Mouse (Mus musculus) brain, adult 2 months (tissue): ENCODE data around the gene Mill1.
"Not testable (repeated sequence)": the region's sequence is repeated elsewhere in the genome, so short reads cannot be mapped to it uniquely, and the experiment has no call there.

ENCODE experiments used
- DNase-seq: peaks from one replicate; pipeline ENCODE4 v3.0.0; 2011; ENCODE audit warnings: low read depth, low spot score

Gene Mill1

GRCm38 (mm10) chr7:18245047-18245446 is at the start of gene Mill1:
Gene Mill1, plus strand, starts transcription at chr7:18245347.
- DNase-seq: no peak

DNA sequence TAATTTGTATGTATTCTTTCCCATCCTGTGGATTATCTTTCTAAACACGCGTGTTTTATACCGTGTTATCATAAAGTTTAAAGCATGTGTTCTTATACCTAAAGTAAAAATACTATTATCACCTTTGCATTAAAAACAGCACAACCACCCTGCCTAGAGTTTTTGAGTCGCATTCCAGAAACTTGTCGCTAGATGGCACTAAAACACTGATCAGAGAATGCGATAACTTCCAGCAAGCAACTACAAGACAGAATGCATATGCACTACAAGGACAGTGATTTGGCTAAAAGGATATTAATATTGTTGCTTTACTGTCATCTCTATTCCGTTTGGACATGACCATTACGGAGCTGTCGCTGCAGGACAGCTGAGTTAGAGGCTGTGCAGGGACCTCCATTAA is 34.2 kb upstream of the Mill1 start:
- peak; percentile 36 for DNase-seq

DNA sequence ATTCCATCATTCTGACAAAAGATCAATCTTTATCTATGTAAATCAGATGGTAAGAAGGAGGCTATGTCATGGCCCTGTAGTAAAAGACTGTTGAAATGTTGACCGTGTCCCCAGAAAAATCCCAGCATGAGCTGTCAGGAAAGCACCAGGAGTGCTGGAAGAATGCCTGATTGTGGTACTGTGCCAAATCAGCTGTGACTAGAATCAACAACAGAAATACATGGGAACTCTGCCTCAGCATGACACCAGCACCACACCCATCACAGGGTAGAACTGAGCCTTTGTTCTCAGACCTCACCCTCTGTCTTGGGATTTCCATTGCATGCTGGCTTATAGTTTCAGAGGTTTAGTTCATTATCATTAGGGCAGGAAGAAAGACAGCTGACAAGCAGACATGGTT is 30.4 kb upstream of the Mill1 start:
- no peak for DNase-seq

GRCm38 (mm10) chr7:18238561-18238960 is 6.6 kb upstream of the Mill1 start:
- no peak for DNase-seq

DNA sequence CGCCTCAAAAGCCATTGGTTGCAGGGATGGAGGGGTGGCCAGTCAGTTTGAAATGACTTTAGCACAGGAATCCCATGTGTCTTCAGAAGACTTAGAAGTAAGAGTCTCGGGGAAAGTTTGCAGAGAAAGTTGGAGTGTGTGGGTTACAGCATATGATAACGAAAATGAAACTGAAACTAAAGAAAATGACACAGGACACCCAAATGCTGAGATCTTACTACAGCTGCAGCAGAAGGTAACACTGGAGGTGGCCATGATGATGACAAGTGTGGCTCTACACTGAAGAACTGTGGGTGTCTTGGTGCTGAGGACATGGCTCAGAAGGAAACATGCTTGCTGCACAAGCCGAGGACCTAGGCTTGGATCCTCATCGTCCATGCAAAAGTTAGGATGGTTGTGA is 3.9 kb upstream of the Mill1 start:
- no peak for DNase-seq

- not testable (repeated sequence) for DNase-seq
Observed at GRCm38 (mm10) chr7:18243959-18244573, 1.1 kb upstream of the Mill1 start.

DNA sequence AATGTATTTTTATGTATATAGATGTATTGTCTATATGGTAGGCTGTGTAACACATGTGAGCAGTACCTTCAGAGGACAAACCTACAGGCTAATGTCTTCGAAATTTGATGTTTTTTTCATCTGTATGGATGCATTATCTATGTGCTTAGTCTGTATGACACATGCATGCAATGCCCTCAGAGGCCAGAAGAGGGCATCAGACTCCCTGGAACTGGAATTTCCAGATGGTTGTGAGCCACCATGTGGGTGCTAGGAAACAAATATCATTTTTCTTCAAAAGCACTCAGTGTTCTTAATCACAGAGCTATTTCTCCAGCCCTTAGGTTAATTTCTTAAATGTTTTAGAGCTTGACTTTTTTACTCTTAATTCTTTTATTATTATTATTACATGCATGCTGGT is 15.1 kb downstream of the Mill1 start:
- DNase-seq: no peak

- peak; percentile 0 for DNase-seq
Observed at GRCm38 (mm10) chr7:18265089-18265488, 19.9 kb downstream of the Mill1 start.
